Mouse (Mus musculus) Muller cell, postnatal 12 days (primary cell): ENCODE measurements around the gene Pde6c.
A peak's percentile ranks its signal among the peaks of the same experiment; 100 is the strongest.

Experiments used
- DNase-seq: peaks from one replicate; pipeline ENCODE4 v3.0.0-alpha.2; 2015; ENCODE audit errors: inconsistent ontology term

Gene Pde6c

GRCm38 (mm10) chr19:38132481-38132880, at the start of gene Pde6c:
Pde6c (plus strand) TSS chr19:38132781.
- no peak for DNase-seq

- DNase-seq, result no peak
These were observed 49.6 kb upstream of the Pde6c start for GRCm38 (mm10) chr19:38082931-38083525.

- no peak for DNase-seq
These were observed 46.7 kb upstream of the Pde6c start for GRCm38 (mm10) chr19:38085841-38086240.

- peak; percentile 29 for DNase-seq
These were observed 45.5 kb upstream of the Pde6c start for GRCm38 (mm10) chr19:38086948-38087551.

- DNase-seq, result no peak
These were observed 43.2 kb upstream of the Pde6c start for GRCm38 (mm10) chr19:38089358-38089757.

- no peak for DNase-seq
These were observed 41.0 kb upstream of the Pde6c start for GRCm38 (mm10) chr19:38091512-38091985.

GRCm38 (mm10) chr19:38096231-38096630, 36.4 kb upstream of the Pde6c start:
- no peak for DNase-seq

GRCm38 (mm10) chr19:38096858-38097758, 35.5 kb upstream of the Pde6c start, which contains the start of gene Ffar4:
Ffar4 (plus strand) TSS chr19:38097071.
- DNase-seq, result peak; percentile 29

GRCm38 (mm10) chr19:38107871-38108270, 24.7 kb upstream of the Pde6c start:
- no peak for DNase-seq

- no peak for DNase-seq
These were observed 22.9 kb upstream of the Pde6c start for GRCm38 (mm10) chr19:38109506-38110242.

GRCm38 (mm10) chr19:38111056-38111455, 21.5 kb upstream of the Pde6c start:
- no peak for DNase-seq

GRCm38 (mm10) chr19:38112575-38112974, 20.0 kb upstream of the Pde6c start:
- peak; percentile 5 for DNase-seq

- DNase-seq, result no peak
These were observed 17.6 kb upstream of the Pde6c start for GRCm38 (mm10) chr19:38114834-38115491.

- no peak for DNase-seq
These were observed 12.3 kb upstream of the Pde6c start for GRCm38 (mm10) chr19:38120123-38120760.

- no peak for DNase-seq
These were observed 8.7 kb upstream of the Pde6c start for GRCm38 (mm10) chr19:38123921-38124320.

- peak; percentile 27 for DNase-seq
These were observed 8.0 kb upstream of the Pde6c start for GRCm38 (mm10) chr19:38124401-38125218.

GRCm38 (mm10) chr19:38125219-38125610, 7.4 kb upstream of the Pde6c start, which contains the start of gene Rbp4:
Rbp4 (minus strand) TSS chr19:38125281.
- DNase-seq, result no peak

GRCm38 (mm10) chr19:38126656-38127055, 5.9 kb upstream of the Pde6c start:
- no peak for DNase-seq

GRCm38 (mm10) chr19:38133986-38134385, 1.4 kb downstream of the Pde6c start:
- DNase-seq, result no peak

- DNase-seq, result no peak
These were observed 2.2 kb downstream of the Pde6c start for GRCm38 (mm10) chr19:38134806-38135205.
